Mouse (Mus musculus) mature B cell (primary cell): ENCODE data around the gene Mrpl49.

ENCODE experiments used
- in situ Hi-C: fragments of 300-500 bp; cut with MboI; formaldehyde crosslinking; loops from 2 replicates; pipeline ENCODE4 v1.14.3; 2019

Mrpl49 gene

GRCm38 (mm10) chr19:6037695-6038094 is 19.9 kb downstream of the Mrpl49 start:
- in situ Hi-C loops = no loop called here

GRCm38 (mm10) chr19:6035966-6036585 is 21.5 kb downstream of the Mrpl49 start:
- in situ Hi-C loops = no loop called here

- in situ Hi-C loops = no loop called here
Observed at GRCm38 (mm10) chr19:6030520-6031280, 26.9 kb downstream of the Mrpl49 start.

GRCm38 (mm10) chr19:6029426-6029825 is 28.2 kb downstream of the Mrpl49 start:
- in situ Hi-C loops = no loop called here

- in situ Hi-C loops = no loop called here
Observed at GRCm38 (mm10) chr19:6028991-6029390, 28.6 kb downstream of the Mrpl49 start.

GRCm38 (mm10) chr19:6023930-6024329 is 33.7 kb downstream of the Mrpl49 start:
- in situ Hi-C loops = no loop called here

GRCm38 (mm10) chr19:6023059-6023458 is 34.5 kb downstream of the Mrpl49 start:
- in situ Hi-C loops = no loop called here

- in situ Hi-C loops = no loop called here
Observed at GRCm38 (mm10) chr19:6020276-6020675, 37.3 kb downstream of the Mrpl49 start.

- in situ Hi-C loops = no loop called here
Observed at GRCm38 (mm10) chr19:6018142-6019089, 39.2 kb downstream of the Mrpl49 start.

GRCm38 (mm10) chr19:6016532-6016931 is 41.1 kb downstream of the Mrpl49 start:
- in situ Hi-C loops = no loop called here

- in situ Hi-C loops = no loop called here
Observed at GRCm38 (mm10) chr19:6015511-6016315, 41.9 kb downstream of the Mrpl49 start, which contains the start of gene Capn1. Gene Capn1, minus strand, starts transcription at chr19:6015897.

- in situ Hi-C loops = no loop called here
Observed at GRCm38 (mm10) chr19:6014991-6015510, 42.5 kb downstream of the Mrpl49 start.

- in situ Hi-C loops = no loop called here
Observed at GRCm38 (mm10) chr19:6013691-6014090, 43.9 kb downstream of the Mrpl49 start.

GRCm38 (mm10) chr19:6009137-6009536 is 48.4 kb downstream of the Mrpl49 start:
- in situ Hi-C loops = no loop called here

GRCm38 (mm10) chr19:6007013-6007412 is 50.6 kb downstream of the Mrpl49 start:
- in situ Hi-C loops = no loop called here

- in situ Hi-C loops = no loop called here
Observed at GRCm38 (mm10) chr19:6005541-6005940, 52.0 kb downstream of the Mrpl49 start.
